Mouse (Mus musculus): ENCODE results near the gene Ces1f.

DNA sequence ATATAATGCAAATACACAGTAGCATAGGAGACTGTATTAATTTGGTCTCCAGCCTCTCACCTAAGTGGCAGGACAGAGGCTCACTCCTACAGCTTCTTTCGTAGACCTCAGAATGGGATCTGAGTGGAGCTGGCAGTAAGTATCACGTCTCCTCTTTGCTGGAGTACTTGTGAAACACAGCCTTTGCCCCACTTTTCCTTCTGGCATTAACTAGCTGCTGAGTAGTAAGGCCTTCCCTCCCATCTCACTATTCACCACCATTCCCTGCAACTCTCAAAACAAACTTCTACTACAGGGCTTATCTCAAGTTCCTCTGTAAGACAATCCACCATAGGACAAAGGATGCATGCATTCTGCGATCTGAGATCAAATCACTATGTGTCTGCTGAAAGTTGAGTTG lies 2.8 kb upstream of the Ces1f start:
- TF ChIP-seq CTCF (IDR thresholded peaks at IDR 0.05; ENCODE audit: borderline replicate concordance, extremely low read depth, insufficient read depth, insufficient read length) = no peak
- TF ChIP-seq POLR2A (IDR thresholded peaks at IDR 0.05; ENCODE audit: borderline replicate concordance, extremely low read depth, insufficient read depth, insufficient read length, poor library complexity, severe bottlenecking) = no peak
